Mouse (Mus musculus): ENCODE measurements around the gene Tppp. TPM values are rescaled to one million over a fixed set of nuclear protein-coding genes. Genes with fewer than 3 reads are reported as not detected.

Gene Tppp
- polyA plus RNA-seq, 1 experiment, result 16.1 TPM

- WGBS, result 60% methylated on average over 7 of the region's 7 CpGs
Measured at GRCm38 (mm10) chr13:74073369-74073768, 64.2 kb downstream of the Tppp start.

More at GRCm38 (mm10) chr13:74073369-74073768, 64.2 kb downstream of the Tppp start:
- DNase-seq (ENCODE audit: low read depth, low spot score), result no peak

Other genes starting within 250 kb of the Tppp start
- gene Nkd2, start 161.8 kb upstream of the Tppp start, polyA plus RNA-seq (2012; rRNA removed), result 14.6 and 17.4 TPM in 2 replicates
- gene Trip13, start 71.6 kb upstream of the Tppp start, polyA plus RNA-seq (2012; rRNA removed), result 2.9 and 3.1 TPM in 2 replicates
- 31.3 and 33.8 TPM in 2 replicates for gene Brd9, start 71.6 kb upstream of the Tppp start, polyA plus RNA-seq (2012; rRNA removed)
- gene Zdhhc11, start 45.6 kb upstream of the Tppp start, polyA plus RNA-seq (2012; rRNA removed), result not detected in 2 replicates
- gene Cep72, start 52.9 kb downstream of the Tppp start, polyA plus RNA-seq (2012; rRNA removed), result 2.8 and 2.9 TPM in 2 replicates
- 17.0 and 89.2 TPM in 2 replicates for gene Slc9a3, start 112.0 kb downstream of the Tppp start, polyA plus RNA-seq (2012; rRNA removed)
- 37.5 and 40.4 TPM in 2 replicates for gene Exoc3, start 199.3 kb downstream of the Tppp start, polyA plus RNA-seq (2012; rRNA removed)